19 mouse cellular contexts compared by ENCODE assay signal in the genomic region with DNA sequence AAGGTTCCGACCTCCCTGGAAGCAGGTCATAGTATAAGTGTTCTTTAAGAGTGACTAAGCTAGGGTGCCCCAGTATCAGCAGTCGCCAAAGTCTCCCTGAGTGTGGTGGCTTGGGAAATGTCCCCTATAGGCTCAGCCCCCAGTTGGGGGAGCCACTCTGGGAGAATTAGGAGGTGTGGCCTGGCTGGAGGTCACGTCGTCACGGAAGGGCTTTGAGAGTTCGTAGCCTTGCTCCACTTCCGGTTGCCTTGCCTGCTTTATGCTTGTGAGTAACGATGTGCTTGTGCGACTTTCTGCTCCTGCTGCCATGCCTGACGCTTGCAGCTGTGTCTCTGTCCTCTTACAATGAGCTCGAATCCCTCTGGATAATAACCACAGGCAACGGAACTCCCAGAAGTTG. TPM values are rescaled to one million over a fixed set of nuclear protein-coding genes. Genes with fewer than 3 reads are reported as not detected.
A peak's percentile ranks its signal among the peaks of the same experiment; 100 is the strongest.
DNase-seq lines count a peak whose midpoint lies in the region; ATAC-seq and TF ChIP-seq lines count a peak whose summit lies in the region.
"Had no signal": no experiment of that assay in that cellular context is flagged by ENCODE, and none has a peak within 500 bp of the region (broad histone marks: within the 10 kb centered on the region; RNA-seq: fewer than 3 reads in every experiment).

No protein-coding gene starts in this region.

- ATAC-seq in CD4-positive, CD25-positive, alpha-beta regulatory T cell, adult 4 months: no peak
- ATAC-seq in heart, embryonic 13.5 days (ENCODE audit: extremely low read depth, insufficient number of reproducible peaks, low FRiP score, low TSS enrichment): no peak
- ATAC-seq in lung, postnatal 0 days: no peak
- ATAC-seq in megakaryocyte-erythroid progenitor cell, adult 5-6 weeks (replicated peaks; ENCODE audit: low FRiP score, low TSS enrichment, poor library complexity, severe bottlenecking): no peak
- ATAC-seq: intestine, embryonic 16.5 days had no signal

- TF ChIP-seq EP300 in lung, postnatal 0 days (IDR thresholded peaks at IDR 0.05): no peak

- WGBS in heart, embryonic 13.5 days: 51% methylated on average over 12 of the region's 12 CpGs
- 48% methylated on average over 12 of the region's 12 CpGs for WGBS in lung, postnatal 0 days

- no peak overlapping the region for H3K9ac ChIP-seq in heart, embryonic 13.5 days
- H3K9ac ChIP-seq in lung, postnatal 0 days (replicated peaks; ENCODE audit: low read depth): no peak overlapping the region
- H3K9ac ChIP-seq: embryonic facial prominence, embryonic 13.5 days; hindbrain, embryonic 14.5 days; neural tube, embryonic 13.5 days had no signal

- no peak overlapping the region for H3K4me3 ChIP-seq in heart, embryonic 13.5 days
- H3K4me3 ChIP-seq in lung, postnatal 0 days (ENCODE audit: low read depth, low read length): no peak overlapping the region
- H3K4me3 ChIP-seq: embryonic facial prominence, embryonic 13.5 days; gastrocnemius, adult 2 months; neural tube, embryonic 13.5 days had no signal

- TF ChIP-seq CTCF in lung, postnatal 0 days (IDR thresholded peaks at IDR 0.05): no peak

- no peaks in the 10 kb centered on the region for H3K36me3 ChIP-seq in heart, embryonic 13.5 days
- no peaks in the 10 kb centered on the region for H3K36me3 ChIP-seq in lung, postnatal 0 days (ENCODE audit: insufficient read depth, low read length)
- H3K36me3 ChIP-seq: embryonic facial prominence, embryonic 13.5 days; neural tube, embryonic 13.5 days had no signal

- DNase-seq in CD4-positive, CD25-positive, alpha-beta regulatory T cell, adult 2 months (ENCODE audit: low read depth, low spot score): peak; percentile 7
- DNase-seq in heart, adult 9 months (ENCODE audit: low spot score in 2 of 2): no peak
- peak; percentile 5 for DNase-seq in lung, postnatal 0 days (ENCODE audit: low spot score)
- no peak for DNase-seq in lung, postnatal 10 days
- peak; percentile 40 for DNase-seq in ZHBTc4 (ENCODE audit: low read depth, low spot score)
- DNase-seq: adrenal gland, postnatal 10 days; cerebellum, postnatal 10 days; gastrocnemius, adult 2 months; kidney, postnatal 36 days; liver; lung, postnatal 36 days; thymus, postnatal 36 days had no signal

- no peaks in the 10 kb centered on the region for H3K9me3 ChIP-seq in heart, embryonic 13.5 days
- H3K9me3 ChIP-seq in lung, postnatal 0 days (ENCODE audit: low read length): no peaks in the 10 kb centered on the region
- H3K9me3 ChIP-seq: embryonic facial prominence, embryonic 13.5 days; neural tube, embryonic 13.5 days had no signal

- H3K27ac ChIP-seq in heart, embryonic 13.5 days (replicated peaks): no peak overlapping the region
- H3K27ac ChIP-seq in lung, postnatal 0 days (ENCODE audit: low read length): no peak overlapping the region
- H3K27ac ChIP-seq: embryonic facial prominence, embryonic 13.5 days; gastrocnemius, adult 2 months; hindbrain, embryonic 14.5 days; neural tube, embryonic 13.5 days had no signal

- H3K27me3 ChIP-seq in heart, embryonic 13.5 days (replicated peaks): no peaks in the 10 kb centered on the region
- H3K27me3 ChIP-seq in lung, postnatal 0 days (replicated peaks; ENCODE audit: insufficient read depth, low read length): no peaks in the 10 kb centered on the region
- H3K27me3 ChIP-seq: embryonic facial prominence, embryonic 13.5 days; neural tube, embryonic 13.5 days had no signal

- 0 out of 2 replicates have a peak, but pooled peaks cover 7% of the 10 kb centered on the region for H3K4me1 ChIP-seq in heart, embryonic 13.5 days
- no peaks in the 10 kb centered on the region for H3K4me1 ChIP-seq in lung, postnatal 0 days (ENCODE audit: insufficient read depth, low read depth, low read length)
- H3K4me1 ChIP-seq: embryonic facial prominence, embryonic 13.5 days; neural tube, embryonic 13.5 days had no signal

- H3K4me2 ChIP-seq in heart, embryonic 13.5 days: 0 out of 2 replicates have a peak overlapping the region, but pooled peaks have one; percentile 6
- no peak overlapping the region for H3K4me2 ChIP-seq in lung, postnatal 0 days (replicated peaks; ENCODE audit: low read depth, low read length)
- H3K4me2 ChIP-seq: embryonic facial prominence, embryonic 13.5 days; hindbrain, embryonic 14.5 days; neural tube, embryonic 13.5 days had no signal

RNA-seq across cellular contexts. Expression of a gene that starts 48.6 kb away (rescaled TPM):
- 1 to 10 TPM; 2.8 to 4.4 TPM for polyA plus RNA-seq in CD4-positive, CD25-positive, alpha-beta regulatory T cell, adult 4 months (2017; shearing (Covaris generic))
- polyA plus RNA-seq in heart, embryonic 13.5 days (2015; fragmentation: Nextera tagmentation; extraction: Ambion mirVana): 4.2 and 4.3 TPM in 2 replicates
- 3.9 and 4.9 TPM in 2 replicates for polyA plus RNA-seq in lung, postnatal 0 days (2015; fragmentation: Nextera tagmentation; extraction: Ambion mirVana)
- total RNA-seq in megakaryocyte-erythroid progenitor cell, adult 5-6 weeks (2014; fragmentation: Nextera tagmentation): 21.5 and 23.6 TPM in 2 replicates
- 4.6 and 5.4 TPM in 2 replicates for total RNA-seq in megakaryocyte-erythroid progenitor cell, adult 5-6 weeks (2017)

Comparison
In these comparisons a context has a peak if more than half of its experiments do, and no peak if none do; other contexts are left out.
1. DNase-seq: peak in CD4-positive, CD25-positive, alpha-beta regulatory T cell, adult 2 months (single experiment), lung, postnatal 0 days (single experiment) and ZHBTc4 (single experiment); none in heart, adult 9 months (0 of 2) and lung, postnatal 10 days (single experiment).